Mouse (Mus musculus): ENCODE measurements around the gene Vars. TPM values are rescaled to one million over a fixed set of nuclear protein-coding genes. Genes with fewer than 3 reads are reported as not detected.

Gene Vars
- polyA plus RNA-seq, 1 experiment from 2014 or later, result 85.2 TPM

DNA sequence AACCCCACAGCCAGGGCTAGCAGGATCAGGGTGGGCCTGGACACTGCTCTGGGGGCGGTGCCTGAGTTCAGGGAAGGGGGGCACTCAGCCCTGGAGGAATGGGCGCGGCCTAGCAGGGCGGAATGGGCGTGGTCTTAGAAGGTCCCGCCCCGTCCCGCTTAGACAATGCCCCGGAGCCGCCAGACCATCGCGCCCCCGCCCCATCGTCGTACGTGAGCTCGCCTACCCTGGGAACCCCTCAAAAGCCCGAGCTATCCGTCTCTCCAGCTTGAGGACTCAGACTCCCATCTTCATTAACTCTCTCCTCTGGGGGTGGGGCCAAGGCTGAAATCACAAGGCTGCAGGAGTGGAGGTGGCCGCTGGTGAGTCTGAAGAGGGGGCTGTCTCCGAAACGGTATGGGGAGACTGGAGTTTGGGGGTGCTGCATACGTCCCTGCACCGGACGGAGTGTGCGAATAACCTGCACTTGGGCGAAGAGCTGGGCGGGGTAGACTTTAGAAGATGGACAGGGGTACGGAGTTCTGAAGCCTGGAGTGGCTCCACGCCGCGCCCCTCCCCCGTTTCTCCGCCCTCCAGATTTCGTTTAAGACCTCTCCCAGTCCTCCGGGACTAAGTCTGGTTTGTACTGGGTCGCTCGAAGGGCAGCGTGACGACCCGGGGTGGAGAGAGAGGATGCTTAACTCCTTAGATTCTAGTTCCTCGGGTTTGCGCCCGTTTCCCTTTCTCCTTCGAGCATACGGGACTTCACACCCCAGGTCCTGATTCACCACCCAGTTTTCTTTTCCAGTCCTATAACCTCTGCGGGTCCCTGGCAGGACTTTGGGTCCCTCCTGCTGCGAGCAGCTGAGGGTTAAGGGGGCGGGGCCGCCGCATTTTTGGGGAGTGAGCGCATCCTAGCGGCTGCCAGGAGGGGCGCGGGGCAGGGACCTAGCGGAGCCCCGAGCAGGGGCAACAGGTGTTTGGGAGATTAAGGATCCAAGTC is 58.4 kb downstream of the Vars start, which contains the start of gene Ddah2:
Gene Ddah2, plus strand, starts transcription at position 125 of the 982 bp plus-strand sequence.
- peak within 1 kb of the TSS; percentile 94 for H3K4me2 ChIP-seq (ENCODE audit: low read length)
- peaks cover 22% of the 10 kb centered on the region for H3K4me1 ChIP-seq (replicated peaks; ENCODE audit: control insufficient read depth, insufficient read depth, low read length)
- H3K9me3 ChIP-seq (ENCODE audit: control insufficient read depth, low read length), result no peaks in the 10 kb centered on the region
- WGBS, result under 1% methylated on average over 57 of the region's 57 CpGs
- H3K4me3 ChIP-seq (replicated peaks; ENCODE audit: low read length), result peak within 1 kb of the TSS; percentile 77
- peak; percentile 89 for ATAC-seq
- peaks cover 5% of the 10 kb centered on the region; the same call in 1 of the 2 replicates for H3K27me3 ChIP-seq (replicated peaks; ENCODE audit: control insufficient read depth, insufficient read depth, low read length)
- peak within 1 kb of the TSS; percentile 70 for H3K27ac ChIP-seq (ENCODE audit: low read length)
- H3K9ac ChIP-seq (replicated peaks; ENCODE audit: low read depth, low read length), result peak within 1 kb of the TSS; percentile 66
- H3K36me3 ChIP-seq (ENCODE audit: control insufficient read depth, insufficient read depth), result peaks cover 4% of the 10 kb centered on the region; the same call in 1 of the 2 replicates

DNA sequence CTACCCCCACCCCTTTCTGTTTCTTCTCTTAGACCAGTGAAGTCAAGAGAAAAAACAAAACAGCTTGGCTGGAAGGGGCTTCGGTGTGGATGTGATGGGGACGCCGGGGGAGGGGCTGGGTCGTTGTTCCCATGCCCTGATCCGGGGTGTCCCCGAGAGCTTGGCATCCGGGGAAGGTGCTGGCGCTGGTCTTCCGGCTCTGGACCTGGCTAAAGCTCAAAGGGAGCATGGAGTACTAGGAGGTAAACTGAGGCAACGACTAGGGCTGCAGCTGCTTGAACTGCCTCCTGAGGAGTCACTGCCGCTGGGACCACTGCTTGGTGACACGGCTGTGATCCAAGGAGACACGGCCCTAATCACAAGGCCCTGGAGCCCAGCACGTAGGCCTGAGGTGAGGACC is 59.3 kb downstream of the Vars start:
- Histone ChIP-seq H3K4me1 (replicated peaks; ENCODE audit: control insufficient read depth, insufficient read depth, low read length) (peaks cover 27% of the 10 kb centered on the region), H3K9ac (replicated peaks; ENCODE audit: low read depth, low read length) (peak overlapping the region; percentile 66), H3K36me3 (ENCODE audit: control insufficient read depth, insufficient read depth) (peaks cover 3% of the 10 kb centered on the region; the same call in 1 of the 2 replicates), H3K27ac (ENCODE audit: low read length) (no peak overlapping the region; the same call in 1 of the 2 replicates), H3K4me3 (replicated peaks; ENCODE audit: low read length) (peak overlapping the region; percentile 77), H3K27me3 (replicated peaks; ENCODE audit: control insufficient read depth, insufficient read depth, low read length) (peaks cover 11% of the 10 kb centered on the region), H3K4me2 (ENCODE audit: low read length) (peak overlapping the region; percentile 94), H3K9me3 (ENCODE audit: control insufficient read depth, low read length) (no peaks in the 10 kb centered on the region)
- 20% methylated on average over 14 of the region's 14 CpGs for WGBS
- no peak for ATAC-seq

DNA sequence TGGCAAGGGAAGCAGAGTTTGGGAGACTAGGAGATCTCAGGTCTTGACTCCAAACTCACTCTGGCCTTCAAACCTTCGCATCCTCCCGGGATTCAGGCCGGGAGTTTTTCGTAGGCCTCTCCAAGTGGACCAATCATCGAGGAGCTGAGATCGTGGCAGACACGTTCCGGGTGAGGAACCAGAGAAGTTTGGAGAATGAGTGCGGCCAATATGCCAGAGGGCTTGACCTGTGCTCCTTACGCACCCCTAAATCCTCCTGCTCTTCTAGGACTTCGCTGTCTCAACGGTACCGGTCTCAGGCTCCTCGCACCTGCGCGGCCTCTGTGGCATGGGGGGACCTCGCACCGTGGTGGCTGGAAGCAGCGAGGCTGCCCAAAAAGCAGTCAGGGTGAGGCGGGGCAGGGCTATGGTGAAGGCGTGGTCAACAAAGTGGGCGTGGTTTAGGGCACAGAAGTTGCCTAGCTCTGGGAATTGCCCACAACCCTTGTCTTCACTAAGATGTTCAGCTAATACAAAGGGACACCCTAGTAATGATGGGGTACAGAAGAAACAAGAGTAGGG is 60.0 kb downstream of the Vars start:
- WGBS, result 56% methylated on average over 22 of the region's 22 CpGs
- peak overlapping the region; percentile 77 for H3K4me3 ChIP-seq (replicated peaks; ENCODE audit: low read length)
- peak overlapping the region; percentile 94 for H3K4me2 ChIP-seq (ENCODE audit: low read length)
- H3K27me3 ChIP-seq (replicated peaks; ENCODE audit: control insufficient read depth, insufficient read depth, low read length), result peaks cover 15% of the 10 kb centered on the region
- H3K4me1 ChIP-seq (replicated peaks; ENCODE audit: control insufficient read depth, insufficient read depth, low read length), result peaks cover 34% of the 10 kb centered on the region
- no peak for ATAC-seq
- no peak overlapping the region for H3K9ac ChIP-seq (replicated peaks; ENCODE audit: low read depth, low read length)
- H3K27ac ChIP-seq (ENCODE audit: low read length), result no peak overlapping the region
- H3K9me3 ChIP-seq (ENCODE audit: control insufficient read depth, low read length), result no peaks in the 10 kb centered on the region
- peaks cover 3% of the 10 kb centered on the region; the same call in 1 of the 2 replicates for H3K36me3 ChIP-seq (ENCODE audit: control insufficient read depth, insufficient read depth)

DNA sequence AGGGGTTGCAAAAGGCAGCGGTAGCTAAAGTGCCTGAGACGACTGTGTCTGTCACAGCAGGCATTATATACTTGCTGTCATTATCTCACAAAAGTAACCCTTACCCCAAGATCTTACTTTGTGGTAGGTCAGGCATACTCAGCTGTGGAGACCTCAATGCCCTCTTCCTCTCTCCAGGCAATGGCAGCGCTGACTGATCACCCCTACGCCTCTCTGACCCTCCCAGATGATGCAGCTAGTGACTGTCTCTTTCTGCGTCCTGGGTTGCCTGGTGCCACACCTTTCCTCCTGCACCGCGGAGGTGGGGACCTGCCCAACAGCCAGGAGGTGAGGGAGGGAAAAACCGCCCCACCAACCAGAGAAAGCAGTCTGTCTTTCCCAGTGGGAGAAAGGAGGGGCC is 60.5 kb downstream of the Vars start:
- no peak overlapping the region; the same call in 1 of the 2 replicates for H3K4me2 ChIP-seq (ENCODE audit: low read length)
- H3K9ac ChIP-seq (replicated peaks; ENCODE audit: low read depth, low read length), result no peak overlapping the region
- H3K9me3 ChIP-seq (ENCODE audit: control insufficient read depth, low read length), result no peaks in the 10 kb centered on the region
- ATAC-seq, result no peak
- peaks cover 19% of the 10 kb centered on the region for H3K27me3 ChIP-seq (replicated peaks; ENCODE audit: control insufficient read depth, insufficient read depth, low read length)
- peaks cover 3% of the 10 kb centered on the region; the same call in 1 of the 2 replicates for H3K36me3 ChIP-seq (ENCODE audit: control insufficient read depth, insufficient read depth)
- H3K4me3 ChIP-seq (replicated peaks; ENCODE audit: low read length), result no peak overlapping the region
- WGBS, result 83% methylated on average over 8 of the region's 8 CpGs
- H3K4me1 ChIP-seq (replicated peaks; ENCODE audit: control insufficient read depth, insufficient read depth, low read length), result peaks cover 34% of the 10 kb centered on the region
- H3K27ac ChIP-seq (ENCODE audit: low read length), result no peak overlapping the region

DNA sequence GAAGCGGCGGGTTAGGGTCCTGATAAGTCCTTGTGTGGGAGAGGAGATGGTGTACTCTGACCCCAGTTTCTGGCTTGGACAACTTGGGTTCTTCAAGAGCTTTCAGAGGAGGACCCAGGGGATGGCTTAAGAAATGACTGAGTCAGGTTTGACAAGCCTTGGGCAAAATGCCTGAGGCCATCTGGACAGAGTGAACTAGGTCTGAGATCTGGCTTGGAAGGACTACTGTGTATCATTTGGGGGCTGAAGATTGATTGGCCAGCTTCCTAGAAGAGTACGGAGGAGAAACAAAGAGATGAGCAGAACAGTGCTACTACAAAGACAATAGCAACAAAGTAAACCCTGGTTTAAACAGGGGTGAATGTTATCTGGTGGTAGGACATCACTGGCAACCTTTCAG is 62.7 kb downstream of the Vars start:
- Histone ChIP-seq H3K9me3 (ENCODE audit: control insufficient read depth, low read length) (no peaks in the 10 kb centered on the region), H3K36me3 (ENCODE audit: control insufficient read depth, insufficient read depth) (peaks cover 3% of the 10 kb centered on the region; the same call in 1 of the 2 replicates), H3K9ac (replicated peaks; ENCODE audit: low read depth, low read length) (no peak overlapping the region), H3K4me3 (replicated peaks; ENCODE audit: low read length) (no peak overlapping the region), H3K27ac (ENCODE audit: low read length) (no peak overlapping the region), H3K4me2 (ENCODE audit: low read length) (no peak overlapping the region), H3K4me1 (replicated peaks; ENCODE audit: control insufficient read depth, insufficient read depth, low read length) (peaks cover 32% of the 10 kb centered on the region), H3K27me3 (replicated peaks; ENCODE audit: control insufficient read depth, insufficient read depth, low read length) (peaks cover 19% of the 10 kb centered on the region)
- ATAC-seq, result no peak
- WGBS, result 81% methylated on average over 3 of the region's 3 CpGs

DNA sequence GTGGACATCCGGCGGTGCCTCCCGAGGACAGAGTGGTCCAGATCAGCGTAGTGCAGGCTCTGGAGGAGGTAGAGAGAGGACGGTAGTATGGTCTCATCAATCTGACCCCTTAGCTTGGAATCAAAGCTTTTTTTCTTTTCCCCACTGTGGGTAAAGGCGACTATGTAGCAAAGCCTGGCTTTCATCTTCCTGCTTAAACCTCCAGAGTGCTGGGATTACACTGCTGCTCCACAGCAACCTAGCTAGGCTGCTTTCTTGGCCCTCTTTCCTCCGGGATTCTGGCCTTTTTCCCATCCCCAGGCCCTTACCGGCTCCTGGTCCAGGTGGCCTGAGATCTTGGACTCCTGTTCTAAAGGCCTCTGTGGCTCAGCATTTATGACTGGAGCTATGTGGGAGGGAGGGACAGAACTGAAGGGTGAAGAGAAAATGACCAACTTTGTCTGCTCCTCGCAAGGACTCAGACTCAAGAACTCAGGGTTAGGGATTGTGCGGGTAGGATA is 63.6 kb downstream of the Vars start:
- H3K27ac ChIP-seq (ENCODE audit: low read length), result no peak overlapping the region
- H3K27me3 ChIP-seq (replicated peaks; ENCODE audit: control insufficient read depth, insufficient read depth, low read length), result peaks cover 19% of the 10 kb centered on the region
- H3K36me3 ChIP-seq (ENCODE audit: control insufficient read depth, insufficient read depth), result peaks cover 3% of the 10 kb centered on the region; the same call in 1 of the 2 replicates
- H3K9ac ChIP-seq (replicated peaks; ENCODE audit: low read depth, low read length), result no peak overlapping the region
- H3K9me3 ChIP-seq (ENCODE audit: control insufficient read depth, low read length), result no peaks in the 10 kb centered on the region
- ATAC-seq, result no peak
- 37% methylated on average over 10 of the region's 10 CpGs for WGBS
- H3K4me1 ChIP-seq (replicated peaks; ENCODE audit: control insufficient read depth, insufficient read depth, low read length), result peaks cover 31% of the 10 kb centered on the region
- no peak overlapping the region for H3K4me2 ChIP-seq (ENCODE audit: low read length)
- H3K4me3 ChIP-seq (replicated peaks; ENCODE audit: low read length), result no peak overlapping the region

DNA sequence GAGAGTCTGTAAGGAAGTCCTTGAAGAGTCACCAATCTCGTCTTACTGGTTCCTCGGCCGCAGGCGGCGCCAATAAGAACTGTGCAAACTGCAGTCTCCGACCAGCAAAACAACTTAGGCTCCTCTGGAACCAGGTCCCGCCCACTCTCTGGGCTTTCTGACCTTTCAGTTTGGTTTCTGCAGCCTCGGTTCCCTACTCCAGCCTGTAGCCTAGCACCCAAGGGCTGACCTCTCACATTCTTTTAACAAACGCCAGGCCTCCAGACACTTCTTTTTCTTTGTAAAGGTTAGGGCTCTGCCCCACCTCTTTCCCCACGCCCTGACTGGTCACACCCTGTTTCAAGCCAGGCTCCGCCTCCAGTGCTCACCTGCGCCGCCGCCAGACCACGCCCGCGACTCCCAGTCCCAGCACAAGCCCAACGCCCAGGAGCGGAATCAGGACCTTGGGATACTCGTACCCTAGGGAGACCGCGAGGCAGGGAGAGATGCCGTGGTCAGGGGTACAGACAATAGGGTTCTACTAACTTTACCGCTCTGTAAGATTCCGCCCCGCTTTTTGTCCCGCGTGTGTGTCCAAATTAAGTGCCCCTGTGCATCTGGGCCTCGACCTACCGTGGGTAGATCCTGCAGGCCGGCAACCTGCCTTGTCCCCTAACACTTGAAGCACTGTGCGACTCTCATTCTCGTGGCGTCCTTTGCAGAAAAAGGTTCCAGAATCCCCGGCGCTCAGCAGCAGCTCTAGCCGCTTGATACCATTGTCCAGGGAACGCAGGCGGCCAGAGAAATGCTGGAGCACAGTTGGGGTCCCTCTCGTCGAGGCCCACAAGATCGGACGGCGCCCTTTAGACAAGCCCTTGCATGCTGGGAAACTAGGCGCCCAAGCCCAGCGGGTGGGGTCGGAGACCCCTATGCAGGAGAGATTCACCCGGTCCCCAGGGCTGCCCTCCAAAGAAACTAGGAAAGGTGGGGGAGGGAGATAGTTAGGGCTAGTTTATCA is 64.5 kb downstream of the Vars start, which contains the start of gene Ly6g6c:
Gene Ly6g6c, plus strand, starts transcription at position 438 of the 997 bp plus-strand sequence.
- H3K4me3 ChIP-seq (replicated peaks; ENCODE audit: low read length), result peak within 1 kb of the TSS; percentile 20
- no peaks in the 10 kb centered on the region for H3K9me3 ChIP-seq (ENCODE audit: control insufficient read depth, low read length)
- no peak within 1 kb of the TSS for H3K27ac ChIP-seq (ENCODE audit: low read length)
- peak within 1 kb of the TSS; percentile 37 for H3K4me2 ChIP-seq (ENCODE audit: low read length)
- H3K27me3 ChIP-seq (replicated peaks; ENCODE audit: control insufficient read depth, insufficient read depth, low read length), result peaks cover 19% of the 10 kb centered on the region
- ATAC-seq, result no peak
- 0 out of 2 replicates have a peak within 1 kb of the TSS, but pooled peaks have one; percentile 14 for H3K9ac ChIP-seq (replicated peaks; ENCODE audit: low read depth, low read length)
- H3K36me3 ChIP-seq (ENCODE audit: control insufficient read depth, insufficient read depth), result peaks cover 3% of the 10 kb centered on the region; the same call in 1 of the 2 replicates
- whole genome bisulfite sequencing, result 2% methylated on average over 48 of the region's 48 CpGs
- H3K4me1 ChIP-seq (replicated peaks; ENCODE audit: control insufficient read depth, insufficient read depth, low read length), result peaks cover 26% of the 10 kb centered on the region

All from forebrain, embryonic 16.5 days (tissue).